Mouse (Mus musculus) hindbrain, embryonic 11.5 days (tissue): Measurements from ENCODE around the gene Shoc2. TPM values are rescaled to one million over a fixed set of nuclear protein-coding genes. Genes with fewer than 3 reads are reported as not detected.

Experiments used
- ATAC-seq: fragments of 200-750 bp; cut with Nextera tagmentation; 2 replicates; pipeline ENCODE4 v1.8.0; 2017; ENCODE audit warnings: mild to moderate bottlenecking, moderate TSS enrichment, moderate library complexity; ENCODE audit not compliant: low FRiP score
- DNase-seq: peaks from one replicate; pipeline ENCODE4 v3.0.0-alpha.2; 2015; ENCODE audit warnings: low spot score
- H3K27ac ChIP-seq: fragments of 300-500 bp; sonication (generic); 2 replicates; pipeline ENCODE4 v1.5.1; 2014; ENCODE audit warnings: mild to moderate bottlenecking, low read depth, low read length
- H3K27me3 ChIP-seq: fragments of 300-500 bp; sonication (generic); 2 replicates; pipeline ENCODE4 v1.6.1; 2014; ENCODE audit warnings: mild to moderate bottlenecking, low read length, moderate library complexity, mixed read lengths; ENCODE audit not compliant: control insufficient read depth, insufficient read depth
- H3K36me3 ChIP-seq: fragments of 300-500 bp; sonication (generic); 2 replicates; pipeline ENCODE4 v1.6.1; 2014; ENCODE audit warnings: mild to moderate bottlenecking, low read length, moderate library complexity, mixed read lengths; ENCODE audit not compliant: control insufficient read depth, insufficient read depth
- H3K4me1 ChIP-seq: fragments of 300-500 bp; sonication (generic); replicated peaks from 2 replicates; pipeline ENCODE4 v1.6.1; 2014; ENCODE audit warnings: low read length, mixed read lengths; ENCODE audit not compliant: control insufficient read depth, insufficient read depth
- H3K4me2 ChIP-seq: fragments of 300-500 bp; sonication (generic); replicated peaks from 2 replicates; pipeline ENCODE4 v1.6.1; 2014; ENCODE audit warnings: mild to moderate bottlenecking, low read depth, low read length
- H3K4me3 ChIP-seq: fragments of 300-500 bp; sonication (generic); 2 replicates; pipeline ENCODE4 v1.5.1; 2014; ENCODE audit warnings: low read depth, low read length
- H3K9ac ChIP-seq: fragments of 300-500 bp; sonication (generic); 2 replicates; pipeline ENCODE4 v1.6.1; 2014; ENCODE audit warnings: low read depth, low read length
- H3K9me3 ChIP-seq: fragments of 300-500 bp; sonication (generic); 2 replicates; pipeline ENCODE4 v1.6.1; 2016; ENCODE audit warnings: low read length; ENCODE audit not compliant: control insufficient read depth
- WGBS: fragments of 180-500 bp; shearing (Covaris S2); extraction: QIAGEN DNeasy Blood & Tissue Kit; methylation state at CpG from one replicate; pipeline ENCODE4 v1.1.7; 2014; 5-methylcytosine and 5-hydroxymethylcytosine counted together
- polyA plus RNA-seq: library from polyadenylated mRNA; unstranded; fragments of >200 nt; fragmentation: Nextera tagmentation; extraction: Ambion mirVana; gene quantifications from 2 replicates; pipeline ENCODE4 v1.2.1, GENCODE M21; 2014

Shoc2 gene
- polyA plus RNA-seq, 1 experiment from 2014 or later = 80.9 TPM

- Histone ChIP-seq H3K9me3 (no peaks in the 10 kb centered on the region), H3K27ac (no peak overlapping the region), H3K4me2 (no peak overlapping the region), H3K4me1 (no peaks in the 10 kb centered on the region), H3K4me3 (no peak overlapping the region), H3K9ac (no peak overlapping the region), H3K27me3 (no peaks in the 10 kb centered on the region), H3K36me3 (no peaks in the 10 kb centered on the region)
- no peak for DNase-seq
- 90% methylated on average over 9 of the region's 9 CpGs for WGBS
- no peak for ATAC-seq
These were observed 137.2 kb downstream of the Shoc2 start for GRCm38 (mm10) chr19:54081303-54081702.

DNA sequence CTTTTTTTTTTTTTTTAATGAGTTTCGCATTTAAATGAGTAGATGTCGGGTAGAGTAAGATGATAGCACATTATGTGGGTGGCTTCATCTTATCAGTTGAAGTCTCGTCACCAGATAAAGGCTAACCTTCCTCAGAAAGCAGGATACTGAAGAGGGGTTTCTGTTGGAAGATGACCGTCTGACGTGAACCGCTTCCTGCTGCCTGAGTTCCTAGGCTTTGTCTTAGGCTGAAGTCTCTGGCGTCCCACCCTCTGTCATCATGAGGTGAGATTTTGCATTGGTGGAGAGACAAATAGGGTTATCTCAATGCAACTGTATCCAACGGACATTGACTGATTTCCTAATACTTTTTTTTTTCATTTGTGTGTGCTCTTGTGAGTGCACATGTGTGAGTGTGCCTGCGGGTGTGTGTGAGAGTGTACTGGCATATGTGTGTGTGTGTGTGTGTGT is 137.6 kb downstream of the Shoc2 start:
- Histone ChIP-seq H3K9me3 (no peaks in the 10 kb centered on the region), H3K4me1 (no peaks in the 10 kb centered on the region), H3K4me3 (no peak overlapping the region), H3K27ac (no peak overlapping the region), H3K9ac (no peak overlapping the region), H3K4me2 (no peak overlapping the region), H3K27me3 (no peaks in the 10 kb centered on the region), H3K36me3 (no peaks in the 10 kb centered on the region)
- 86% methylated on average over 9 of the region's 9 CpGs for WGBS
- DNase-seq (no peak), ATAC-seq (no peak)

Other genes starting within 250 kb of the Shoc2 start
- gene Pdcd4, start 52.1 kb upstream of the Shoc2 start, polyA plus RNA-seq = 66.9 and 82.4 TPM in 2 replicates
- 139 and 142 TPM in 2 replicates for gene Bbip1, start 321 bp downstream of the Shoc2 start, polyA plus RNA-seq
- gene Adra2a, start 99.8 kb downstream of the Shoc2 start, polyA plus RNA-seq = 1.9 and 2.5 TPM in 2 replicates